Mouse (Mus musculus): Measurements from ENCODE around the gene Vps52. TPM values are rescaled to one million over a fixed set of nuclear protein-coding genes. Genes with fewer than 3 reads are reported as not detected.
"Not testable (repeated sequence)": the region's sequence is repeated elsewhere in the genome, so short reads cannot be mapped to it uniquely, and the experiment has no call there.

The Vps52 gene
- total and polyA plus RNA-seq, 3 experiments = 38.1 to 47.8 (median 39.1) TPM

GRCm38 (mm10) chr17:33978631-33979031, 23.0 kb downstream of the Vps52 start:
- under 1% methylated on average over 17 of the region's 17 CpGs for WGBS
- DNase-seq = peak; percentile 84 to 91
- Histone ChIP-seq H3K9ac (ENCODE audit: low read depth, low read length) (peak overlapping the region; percentile 82), H3K4me1 (ENCODE audit: control insufficient read depth, insufficient read depth, low read length) (peaks cover 18% of the 10 kb centered on the region), H3K36me3 (ENCODE audit: control insufficient read depth, insufficient read depth, low read length) (no peaks in the 10 kb centered on the region), H3K79me2 (replicated peaks; ENCODE audit: control insufficient read depth, insufficient read depth, low read length) (no peaks in the 10 kb centered on the region), H3K4me3 (peak overlapping the region; percentile 66), H3K27me3 (ENCODE audit: control insufficient read depth, insufficient read depth, low read length) (no peaks in the 10 kb centered on the region), H3K27ac (peak overlapping the region; percentile 81)
- intact Hi-C loops (cut with DNase I) = no loop called here
- peak; percentile 57; the same call in 1 of the 2 replicates for TF ChIP-seq EP300 (IDR thresholded peaks at IDR 0.05; ENCODE audit: insufficient read depth, low read depth, low read length)
- no peak for TF ChIP-seq CTCF (IDR thresholded peaks at IDR 0.05)
- TF ChIP-seq POLR2A (IDR thresholded peaks at IDR 0.05; ENCODE audit: insufficient read depth, low read depth, low read length) = peak; percentile 91

GRCm38 (mm10) chr17:33979512-33980050, 24.0 kb downstream of the Vps52 start:
- peaks cover 18% of the 10 kb centered on the region for H3K4me1 ChIP-seq (ENCODE audit: control insufficient read depth, insufficient read depth, low read length)
- TF ChIP-seq EP300 (IDR thresholded peaks at IDR 0.05; ENCODE audit: insufficient read depth, low read depth, low read length) (no peak), POLR2A (IDR thresholded peaks at IDR 0.05; ENCODE audit: insufficient read depth, low read depth, low read length) (no peak), CTCF (IDR thresholded peaks at IDR 0.05) (no peak)
- DNase-seq = no peak
- no peaks in the 10 kb centered on the region for H3K27me3 ChIP-seq (ENCODE audit: control insufficient read depth, insufficient read depth, low read length)
- H3K36me3 ChIP-seq (ENCODE audit: control insufficient read depth, insufficient read depth, low read length) = no peaks in the 10 kb centered on the region
- H3K27ac ChIP-seq = peak overlapping the region; percentile 81
- no peaks in the 10 kb centered on the region for H3K79me2 ChIP-seq (replicated peaks; ENCODE audit: control insufficient read depth, insufficient read depth, low read length)
- H3K9ac ChIP-seq (ENCODE audit: low read depth, low read length) = no peak overlapping the region
- H3K4me3 ChIP-seq = no peak overlapping the region
- intact Hi-C loops (cut with DNase I) = loop anchor here (5.0 kb wide), 1 partner anchor 82 kb away; no protein-coding TSS in a partner anchor
- 77% methylated on average over 6 of the region's 6 CpGs for WGBS

GRCm38 (mm10) chr17:33980181-33981035, 24.8 kb downstream of the Vps52 start:
- no peak overlapping the region for H3K4me3 ChIP-seq
- peak overlapping the region; percentile 20; the same call in 1 of the 2 replicates for H3K9ac ChIP-seq (ENCODE audit: low read depth, low read length)

GRCm38 (mm10) chr17:33981192-33981909, 25.7 kb downstream of the Vps52 start:
- DNase-seq = peak; percentile 85 to 91
- H3K4me1 ChIP-seq (ENCODE audit: control insufficient read depth, insufficient read depth, low read length) = peaks cover 18% of the 10 kb centered on the region
- peak overlapping the region; percentile 53 for H3K4me3 ChIP-seq
- TF ChIP-seq CTCF (IDR thresholded peaks at IDR 0.05) (peak; percentile 52), POLR2A (IDR thresholded peaks at IDR 0.05; ENCODE audit: insufficient read depth, low read depth, low read length) (peak; percentile 73), EP300 (IDR thresholded peaks at IDR 0.05; ENCODE audit: insufficient read depth, low read depth, low read length) (peak; percentile 95; the same call in 1 of the 2 replicates)
- not testable (repeated sequence) for H3K27me3 ChIP-seq (ENCODE audit: control insufficient read depth, insufficient read depth, low read length); H3K36me3 ChIP-seq (ENCODE audit: control insufficient read depth, insufficient read depth, low read length); H3K79me2 ChIP-seq (replicated peaks; ENCODE audit: control insufficient read depth, insufficient read depth, low read length)
- H3K9ac ChIP-seq (ENCODE audit: low read depth, low read length) = peak overlapping the region; percentile 64
- H3K27ac ChIP-seq = peak overlapping the region; percentile 78
- intact Hi-C loops (cut with DNase I) = loop anchor here (5.0 kb wide), 1 partner anchor 84 kb away; no protein-coding TSS in a partner anchor
- under 1% methylated on average over 27 of the region's 27 CpGs for WGBS

More at GRCm38 (mm10) chr17:33980181-33981035, 24.8 kb downstream of the Vps52 start:
- Histone ChIP-seq H3K79me2 (replicated peaks; ENCODE audit: control insufficient read depth, insufficient read depth, low read length) (no peaks in the 10 kb centered on the region), H3K27ac (peak overlapping the region; percentile 78), H3K4me1 (ENCODE audit: control insufficient read depth, insufficient read depth, low read length) (peaks cover 18% of the 10 kb centered on the region), H3K27me3 (ENCODE audit: control insufficient read depth, insufficient read depth, low read length) (no peaks in the 10 kb centered on the region), H3K36me3 (ENCODE audit: control insufficient read depth, insufficient read depth, low read length) (no peaks in the 10 kb centered on the region)
- 72% methylated on average over 19 of the region's 19 CpGs for WGBS
- intact Hi-C loops (cut with DNase I) = loop anchor here (5.0 kb wide), 1 partner anchor 83 kb away; no protein-coding TSS in a partner anchor
- TF ChIP-seq EP300 (IDR thresholded peaks at IDR 0.05; ENCODE audit: insufficient read depth, low read depth, low read length) (no peak), CTCF (IDR thresholded peaks at IDR 0.05) (no peak), POLR2A (IDR thresholded peaks at IDR 0.05; ENCODE audit: insufficient read depth, low read depth, low read length) (no peak)
- DNase-seq = no peak

- not testable (repeated sequence) for H3K36me3 ChIP-seq (ENCODE audit: control insufficient read depth, insufficient read depth, low read length); H3K27me3 ChIP-seq (ENCODE audit: control insufficient read depth, insufficient read depth, low read length); H3K27ac ChIP-seq; H3K79me2 ChIP-seq (replicated peaks; ENCODE audit: control insufficient read depth, insufficient read depth, low read length); H3K4me3 ChIP-seq; H3K9ac ChIP-seq (ENCODE audit: low read depth, low read length)
- H3K4me1 ChIP-seq (ENCODE audit: control insufficient read depth, insufficient read depth, low read length) = peaks cover 18% of the 10 kb centered on the region
- peak; percentile 62 to 80 for DNase-seq
- 3% methylated on average over 8 of the region's 8 CpGs for WGBS
- intact Hi-C loops (cut with DNase I) = loop anchor here (1.0 to 5.0 kb wide), 2 partner anchors 14 to 85 kb away; no protein-coding TSS in a partner anchor
- TF ChIP-seq CTCF (IDR thresholded peaks at IDR 0.05) = peak; percentile 88
- peak; percentile 25; the same call in 1 of the 2 replicates for TF ChIP-seq EP300 (IDR thresholded peaks at IDR 0.05; ENCODE audit: insufficient read depth, low read depth, low read length)
These were observed 26.5 kb downstream of the Vps52 start for GRCm38 (mm10) chr17:33982136-33982535.

All from heart, adult 2 months (tissue).